Mouse (Mus musculus): ENCODE results near the gene Palld.

DNA sequence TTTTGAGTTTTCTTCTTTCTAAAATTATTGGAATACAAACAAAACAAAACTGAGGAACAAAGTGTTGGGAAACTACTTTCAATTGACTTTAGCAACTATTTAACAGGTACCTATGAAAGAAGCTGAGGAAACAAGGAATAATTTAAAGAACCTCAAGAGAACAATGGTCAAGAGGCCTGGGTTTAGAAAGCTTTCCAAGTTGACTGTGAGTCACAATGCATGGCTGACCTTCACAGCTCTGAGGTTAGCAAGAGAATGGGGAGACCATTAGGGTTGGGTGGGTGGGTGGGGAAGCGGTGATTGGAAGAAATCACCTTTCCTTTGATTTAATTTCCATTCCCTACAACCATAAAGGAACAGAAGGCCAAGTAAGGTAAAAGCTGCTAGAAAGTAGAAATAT is 35.6 kb downstream of the Palld start:
- no peak for TF ChIP-seq POLR2A (IDR thresholded peaks at IDR 0.05; ENCODE audit: low read depth, low read length)
- no peak for TF ChIP-seq CTCF (IDR thresholded peaks at IDR 0.05; ENCODE audit: extremely low read depth, insufficient read length, insufficient replicate concordance, low read depth, low read length)

Data from small intestine, adult 2 months (tissue).